In the genomic region with DNA sequence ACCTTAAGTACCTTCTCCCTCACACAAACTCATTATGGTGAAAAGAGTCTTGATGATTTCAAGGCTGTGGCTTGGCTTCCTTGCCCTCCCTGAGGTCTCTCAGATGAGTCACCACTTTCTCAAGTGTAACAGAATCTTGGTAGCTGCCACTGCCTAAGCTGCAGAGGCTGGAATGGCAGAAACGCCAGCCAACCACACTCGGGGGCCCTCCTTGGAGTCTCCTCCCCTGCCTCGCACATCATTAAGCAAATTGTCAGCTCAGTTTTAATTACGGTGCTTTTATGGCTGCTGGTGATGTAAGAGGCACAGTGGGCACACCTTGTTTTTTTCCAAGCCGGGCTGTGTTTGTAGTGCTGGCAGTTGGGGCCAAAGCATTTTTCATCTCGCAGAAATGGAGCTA, we compare ENCODE assay signal across 8 mouse cellular contexts.
DNase-seq lines count a peak whose midpoint lies in the region; ATAC-seq and TF ChIP-seq lines count a peak whose summit lies in the region.
"Had no signal": no experiment of that assay in that cellular context is flagged by ENCODE, and none has a peak within 500 bp of the region (broad histone marks: within the 10 kb centered on the region; RNA-seq: fewer than 3 reads in every experiment).

No protein-coding gene starts in this region.

- H3K9ac ChIP-seq in forebrain, postnatal 0 days = no peak overlapping the region
- no peak overlapping the region for H3K9ac ChIP-seq in midbrain, embryonic 11.5 days (ENCODE audit: low read length)
- H3K9ac ChIP-seq: embryonic facial prominence, embryonic 13.5 days had no signal

- no peaks in the 10 kb centered on the region for H3K27me3 ChIP-seq in forebrain, postnatal 0 days (ENCODE audit: insufficient read depth, low read length)
- H3K27me3 ChIP-seq in limb, embryonic 10.5 days (ENCODE audit: low read depth, poor library complexity, severe bottlenecking) = no peaks in the 10 kb centered on the region
- H3K27me3 ChIP-seq in midbrain, embryonic 11.5 days (ENCODE audit: control insufficient read depth, insufficient read depth, low read length) = no peaks in the 10 kb centered on the region
- H3K27me3 ChIP-seq: embryonic facial prominence, embryonic 13.5 days had no signal

- no peak for TF ChIP-seq CTCF in forebrain, postnatal 0 days (IDR thresholded peaks at IDR 0.05; ENCODE audit: low read depth)

- intact Hi-C loops in heart, postnatal 36 days (cut with DNase I) = no loop called here

- DNase-seq in thymus, postnatal 14 days = peak; percentile 20
- no peak for DNase-seq in thymus, postnatal 10 days (ENCODE audit: low spot score in 2 of 2)
- peak; percentile 18 for DNase-seq in forebrain, postnatal 0 days
- peak; percentile 40 for DNase-seq in limb, embryonic 10.5 days (ENCODE audit: low spot score)
- no peak for DNase-seq in heart, postnatal 36 days
- no peak for DNase-seq in midbrain, embryonic 11.5 days (ENCODE audit: low spot score, missing footprints)

- no peak overlapping the region for H3K4me2 ChIP-seq in forebrain, postnatal 0 days (ENCODE audit: low read depth)
- H3K4me2 ChIP-seq in midbrain, embryonic 11.5 days = no peak overlapping the region
- H3K4me2 ChIP-seq: embryonic facial prominence, embryonic 13.5 days had no signal

- no peaks in the 10 kb centered on the region for H3K9me3 ChIP-seq in forebrain, postnatal 0 days (ENCODE audit: low read length)
- no peaks in the 10 kb centered on the region for H3K9me3 ChIP-seq in limb, embryonic 10.5 days (replicated peaks)
- H3K9me3 ChIP-seq in midbrain, embryonic 11.5 days (ENCODE audit: control insufficient read depth, low read length) = no peaks in the 10 kb centered on the region
- H3K9me3 ChIP-seq: embryonic facial prominence, embryonic 13.5 days had no signal

- WGBS in forebrain, postnatal 0 days = 20% methylated on average over 6 of the region's 6 CpGs
- WGBS in limb, embryonic 10.5 days = 30% methylated on average over 6 of the region's 6 CpGs
- WGBS in midbrain, embryonic 11.5 days = 82% methylated on average over 6 of the region's 6 CpGs

- H3K4me3 ChIP-seq in forebrain, postnatal 0 days (ENCODE audit: low read depth, low read length) = no peak overlapping the region
- no peak overlapping the region for H3K4me3 ChIP-seq in limb, embryonic 10.5 days
- H3K4me3 ChIP-seq in midbrain, embryonic 11.5 days (ENCODE audit: low read depth, low read length) = no peak overlapping the region
- H3K4me3 ChIP-seq: embryonic facial prominence, embryonic 13.5 days had no signal

- ATAC-seq in forebrain, postnatal 0 days = peak; percentile 72
- ATAC-seq in midbrain, embryonic 11.5 days (ENCODE audit: low FRiP score) = no peak
- no peak for ATAC-seq in erythroid progenitor cell, adult 5-6 weeks (replicated peaks; ENCODE audit: low FRiP score, poor library complexity, severe bottlenecking)

- no peak overlapping the region for H3K27ac ChIP-seq in forebrain, postnatal 0 days (ENCODE audit: low read depth, low read length)
- H3K27ac ChIP-seq in limb, embryonic 10.5 days = no peak overlapping the region
- no peak overlapping the region for H3K27ac ChIP-seq in midbrain, embryonic 11.5 days (ENCODE audit: low read depth, low read length)
- H3K27ac ChIP-seq: embryonic facial prominence, embryonic 13.5 days had no signal

- no peaks in the 10 kb centered on the region for H3K4me1 ChIP-seq in forebrain, postnatal 0 days (ENCODE audit: insufficient read depth)
- H3K4me1 ChIP-seq in limb, embryonic 10.5 days = peaks cover 9% of the 10 kb centered on the region
- H3K4me1 ChIP-seq in midbrain, embryonic 11.5 days (ENCODE audit: control insufficient read depth, insufficient read depth, low read length) = no peaks in the 10 kb centered on the region
- H3K4me1 ChIP-seq: embryonic facial prominence, embryonic 13.5 days had no signal

- no peaks in the 10 kb centered on the region for H3K36me3 ChIP-seq in forebrain, postnatal 0 days (ENCODE audit: insufficient read depth)
- H3K36me3 ChIP-seq in limb, embryonic 10.5 days = no peaks in the 10 kb centered on the region
- H3K36me3 ChIP-seq in midbrain, embryonic 11.5 days (ENCODE audit: control insufficient read depth, insufficient read depth, low read length) = no peaks in the 10 kb centered on the region
- H3K36me3 ChIP-seq: embryonic facial prominence, embryonic 13.5 days had no signal

Comparison
In these comparisons a context has a peak if more than half of its experiments do, and no peak if none do; other contexts are left out.
1. DNase-seq: peak in thymus, postnatal 14 days (single experiment), forebrain, postnatal 0 days (single experiment) and limb, embryonic 10.5 days (single experiment); none in thymus, postnatal 10 days (0 of 2), heart, postnatal 36 days (0 of 2) and midbrain, embryonic 11.5 days (single experiment).